Mouse (Mus musculus) cerebellum, adult 8-10 months (tissue): Measurements from ENCODE around the gene Zfp46.

ENCODE experiments used
- DNase-seq: peaks from one replicate; pipeline ENCODE4 v3.0.0; 2022

Zfp46 gene

GRCm38 (mm10) chr4:136320016-136320415, 35.5 kb downstream of the Zfp46 start:
- DNase-seq: no peak

- peak; percentile 12 for DNase-seq
These were observed 39.7 kb downstream of the Zfp46 start for GRCm38 (mm10) chr4:136324226-136324625.

GRCm38 (mm10) chr4:136327238-136327637, 42.8 kb downstream of the Zfp46 start:
- DNase-seq: no peak

GRCm38 (mm10) chr4:136328115-136328514, 43.6 kb downstream of the Zfp46 start:
- no peak for DNase-seq

- no peak for DNase-seq
These were observed 47.2 kb downstream of the Zfp46 start for GRCm38 (mm10) chr4:136331709-136332108.

GRCm38 (mm10) chr4:136333191-136333590, 48.7 kb downstream of the Zfp46 start:
- no peak for DNase-seq

GRCm38 (mm10) chr4:136335065-136335464, 50.6 kb downstream of the Zfp46 start:
- DNase-seq: no peak

- no peak for DNase-seq
These were observed 52.6 kb downstream of the Zfp46 start for GRCm38 (mm10) chr4:136337129-136337528.
